Mouse (Mus musculus) liver, embryonic 16.5 days (tissue): ENCODE data around the gene Ehbp1l1. TPM values are rescaled to one million over a fixed set of nuclear protein-coding genes. Genes with fewer than 3 reads are reported as not detected.

Source experiments
- ATAC-seq: fragments of 200-750 bp; cut with Nextera tagmentation; 2 replicates; pipeline ENCODE4 v1.8.0; 2017; ENCODE audit warnings: low read depth, mild to moderate bottlenecking, moderate number of reproducible peaks, moderate library complexity
- H3K27ac ChIP-seq: fragments of 300-500 bp; sonication (generic); 2 replicates; pipeline ENCODE4 v1.5.1; 2014; ENCODE audit warnings: mild to moderate bottlenecking, low read length
- H3K27me3 ChIP-seq: fragments of 300-500 bp; sonication (generic); 2 replicates; pipeline ENCODE4 v1.6.1; 2014; ENCODE audit warnings: low read depth, low read length, mixed read lengths; ENCODE audit not compliant: control insufficient read depth, insufficient read depth
- H3K36me3 ChIP-seq: fragments of 300-500 bp; sonication (generic); 2 replicates; pipeline ENCODE4 v1.6.1; 2014; ENCODE audit warnings: mild to moderate bottlenecking; ENCODE audit not compliant: control insufficient read depth, insufficient read depth
- H3K4me1 ChIP-seq: fragments of 300-500 bp; sonication (generic); 2 replicates; pipeline ENCODE4 v1.6.1; 2014; ENCODE audit warnings: low read depth, low read length, mixed read lengths; ENCODE audit not compliant: control insufficient read depth
- H3K4me2 ChIP-seq: fragments of 300-500 bp; sonication (generic); 2 replicates; pipeline ENCODE4 v1.6.1; 2014; ENCODE audit warnings: low read depth, low read length, mixed read lengths
- H3K4me3 ChIP-seq: fragments of 300-500 bp; sonication (generic); 2 replicates; pipeline ENCODE4 v1.5.1; 2014; ENCODE audit warnings: low read depth, mild to moderate bottlenecking, low read length
- H3K9ac ChIP-seq: fragments of 300-500 bp; sonication (generic); 2 replicates; pipeline ENCODE4 v1.6.1; 2014; ENCODE audit warnings: low read depth, low read length
- H3K9me3 ChIP-seq: fragments of 300-500 bp; sonication (generic); replicated peaks from 2 replicates; pipeline ENCODE4 v1.6.1; 2016; ENCODE audit warnings: low read length; ENCODE audit not compliant: control insufficient read depth
- WGBS: fragments of 180-500 bp; shearing (Covaris S2); extraction: QIAGEN DNeasy Blood & Tissue Kit; methylation state at CpG from one replicate; pipeline ENCODE4 v1.1.7; 2014; ENCODE audit not compliant: insufficient replicate concordance; 5-methylcytosine and 5-hydroxymethylcytosine counted together
- polyA plus RNA-seq: library from polyadenylated mRNA; unstranded; fragments of >200 nt; fragmentation: Nextera tagmentation; extraction: Ambion mirVana; gene quantifications from 2 replicates; pipeline ENCODE4 v1.2.1, GENCODE M21; 2015

Gene Ehbp1l1
- polyA plus RNA-seq, 1 experiment from 2014 or later = 105 TPM

- H3K4me1 ChIP-seq = peaks cover 50% of the 10 kb centered on the region
- no peak for ATAC-seq
- H3K9me3 ChIP-seq = no peaks in the 10 kb centered on the region
- H3K36me3 ChIP-seq = no peaks in the 10 kb centered on the region
- H3K9ac ChIP-seq = peak overlapping the region; percentile 98
- WGBS = 11% methylated on average over 37 of the region's 37 CpGs
- peak overlapping the region; percentile 98 for H3K27ac ChIP-seq
- peak overlapping the region; percentile 93 for H3K4me2 ChIP-seq
- peak overlapping the region; percentile 92 for H3K4me3 ChIP-seq
- no peaks in the 10 kb centered on the region for H3K27me3 ChIP-seq
These were observed 2.7 kb upstream of the Ehbp1l1 start for GRCm38 (mm10) chr19:5728631-5729443.

GRCm38 (mm10) chr19:5727701-5728100, 1.6 kb upstream of the Ehbp1l1 start:
- Histone ChIP-seq H3K4me2 (peak overlapping the region; percentile 93), H3K9me3 (no peaks in the 10 kb centered on the region), H3K4me3 (peak overlapping the region; percentile 92), H3K27ac (peak overlapping the region; percentile 98), H3K4me1 (peaks cover 55% of the 10 kb centered on the region), H3K36me3 (no peaks in the 10 kb centered on the region), H3K9ac (peak overlapping the region; percentile 98), H3K27me3 (no peaks in the 10 kb centered on the region)
- WGBS = 1% methylated on average over 14 of the region's 14 CpGs
- ATAC-seq = no peak

- Histone ChIP-seq H3K36me3 (peaks cover 5% of the 10 kb centered on the region), H3K27me3 (no peaks in the 10 kb centered on the region), H3K27ac (peak overlapping the region; percentile 98), H3K4me1 (peaks cover 61% of the 10 kb centered on the region), H3K9ac (peak overlapping the region; percentile 98), H3K4me2 (peak overlapping the region; percentile 93), H3K9me3 (no peaks in the 10 kb centered on the region), H3K4me3 (peak overlapping the region; percentile 92)
- WGBS = 14% methylated on average over 15 of the region's 15 CpGs
- peak; percentile 62 for ATAC-seq
These were observed 953 bp upstream of the Ehbp1l1 start for GRCm38 (mm10) chr19:5726961-5727578.

GRCm38 (mm10) chr19:5725029-5725707, 949 bp downstream of the Ehbp1l1 start:
- H3K4me2 ChIP-seq = peak overlapping the region; percentile 93
- no peaks in the 10 kb centered on the region for H3K27me3 ChIP-seq
- 16% methylated on average over 12 of the region's 12 CpGs for WGBS
- H3K4me3 ChIP-seq = peak overlapping the region; percentile 92
- H3K4me1 ChIP-seq = peaks cover 61% of the 10 kb centered on the region
- H3K27ac ChIP-seq = peak overlapping the region; percentile 98
- no peaks in the 10 kb centered on the region for H3K9me3 ChIP-seq
- H3K9ac ChIP-seq = peak overlapping the region; percentile 98
- no peak for ATAC-seq
- peaks cover 24% of the 10 kb centered on the region for H3K36me3 ChIP-seq

- Histone ChIP-seq H3K9me3 (no peaks in the 10 kb centered on the region), H3K9ac (peak overlapping the region; percentile 98), H3K36me3 (peaks cover 30% of the 10 kb centered on the region), H3K27ac (peak overlapping the region; percentile 98), H3K4me3 (peak overlapping the region; percentile 92), H3K27me3 (no peaks in the 10 kb centered on the region), H3K4me2 (peak overlapping the region; percentile 93), H3K4me1 (peaks cover 61% of the 10 kb centered on the region)
- ATAC-seq = peak; percentile 65
- 8% methylated on average over 7 of the region's 7 CpGs for WGBS
These were observed 1.6 kb downstream of the Ehbp1l1 start for GRCm38 (mm10) chr19:5724549-5724941.

GRCm38 (mm10) chr19:5723934-5724548, 2.1 kb downstream of the Ehbp1l1 start:
- Histone ChIP-seq H3K27me3 (no peaks in the 10 kb centered on the region), H3K9ac (peak overlapping the region; percentile 98), H3K36me3 (peaks cover 36% of the 10 kb centered on the region), H3K27ac (peak overlapping the region; percentile 98), H3K4me1 (peaks cover 61% of the 10 kb centered on the region), H3K4me2 (peak overlapping the region; percentile 93), H3K4me3 (peak overlapping the region; percentile 92), H3K9me3 (no peaks in the 10 kb centered on the region)
- no peak for ATAC-seq
- 15% methylated on average over 4 of the region's 4 CpGs for WGBS

- WGBS = 40% methylated on average over 7 of the region's 7 CpGs
- no peaks in the 10 kb centered on the region for H3K9me3 ChIP-seq
- peak overlapping the region; percentile 93 for H3K4me2 ChIP-seq
- peak overlapping the region; percentile 98 for H3K27ac ChIP-seq
- peaks cover 45% of the 10 kb centered on the region for H3K36me3 ChIP-seq
- peak overlapping the region; percentile 98 for H3K9ac ChIP-seq
- ATAC-seq = peak; percentile 68
- H3K27me3 ChIP-seq = no peaks in the 10 kb centered on the region
- H3K4me3 ChIP-seq = peak overlapping the region; percentile 92
- H3K4me1 ChIP-seq = peaks cover 50% of the 10 kb centered on the region
These were observed 3.2 kb downstream of the Ehbp1l1 start for GRCm38 (mm10) chr19:5722848-5723425.

- peak overlapping the region; percentile 17; the same call in 1 of the 2 replicates for H3K27ac ChIP-seq
- H3K4me3 ChIP-seq = no peak overlapping the region
- peak overlapping the region; percentile 10; the same call in 1 of the 2 replicates for H3K4me2 ChIP-seq
- H3K9ac ChIP-seq = no peak overlapping the region
- no peaks in the 10 kb centered on the region for H3K9me3 ChIP-seq
- WGBS = 86% methylated on average over 6 of the region's 6 CpGs
- peaks cover 54% of the 10 kb centered on the region for H3K4me1 ChIP-seq
- no peaks in the 10 kb centered on the region for H3K27me3 ChIP-seq
- peaks cover 62% of the 10 kb centered on the region for H3K36me3 ChIP-seq
- no peak for ATAC-seq
These were observed 4.9 kb downstream of the Ehbp1l1 start for GRCm38 (mm10) chr19:5721233-5721632.
